Comparison of ENCODE assay signal across 14 mouse cellular contexts in genomic region chr9:91366999-91367811, GRCm38 (mm10). TPM values are rescaled to one million over a fixed set of nuclear protein-coding genes. Genes with fewer than 3 reads are reported as not detected.
DNase-seq lines count a peak whose midpoint lies in the region; ATAC-seq lines count a peak whose summit lies in the region.
"Had no signal": no experiment of that assay in that cellular context is flagged by ENCODE, and none has a peak within 500 bp of the region (broad histone marks: within the 10 kb centered on the region; RNA-seq: fewer than 3 reads in every experiment).

No protein-coding gene starts in this region.

- no peak overlapping the region for H3K27ac ChIP-seq in brown adipose tissue, adult 24 weeks (replicated peaks; ENCODE audit: low read depth, low read length)
- H3K27ac ChIP-seq in hindbrain, embryonic 10.5 days, result peak overlapping the region; percentile 94
- peak overlapping the region; percentile 86 for H3K27ac ChIP-seq in midbrain, embryonic 16.5 days (ENCODE audit: low read length)
- H3K27ac ChIP-seq: embryonic facial prominence, embryonic 15.5 days had no signal

- DNase-seq in cerebellum, postnatal 25 days, result peak; percentile 61 to 65
- peak; percentile 43 for DNase-seq in hindbrain, embryonic 10.5 days (ENCODE audit: low spot score)
- DNase-seq in frontal cortex, postnatal 14 days (ENCODE audit: low spot score in 2 of 2), result no peak
- DNase-seq in layer of hippocampus, postnatal 14 days (ENCODE audit: low spot score in 2 of 2), result no peak
- DNase-seq: adrenal gland, postnatal 25 days had no signal

- H3K4me1 ChIP-seq in brown adipose tissue, adult 24 weeks (ENCODE audit: control insufficient read depth, insufficient read depth, insufficient read length, low read length), result no peaks in the 10 kb centered on the region
- peaks cover 48% of the 10 kb centered on the region for H3K4me1 ChIP-seq in hindbrain, embryonic 10.5 days (replicated peaks)
- H3K4me1 ChIP-seq in midbrain, embryonic 16.5 days (ENCODE audit: control insufficient read depth, insufficient read depth, low read length), result no peaks in the 10 kb centered on the region

- H3K9ac ChIP-seq in midbrain, embryonic 16.5 days (ENCODE audit: low read depth, low read length), result peak overlapping the region; percentile 47
- H3K9ac ChIP-seq: embryonic facial prominence, embryonic 15.5 days had no signal

- peak overlapping the region; percentile 43 for H3K4me2 ChIP-seq in midbrain, embryonic 16.5 days (ENCODE audit: low read length)
- H3K4me2 ChIP-seq: embryonic facial prominence, embryonic 15.5 days had no signal

- H3K4me3 ChIP-seq in brown adipose tissue, adult 24 weeks (ENCODE audit: insufficient read depth, low read depth, low read length), result peak overlapping the region; percentile 47
- peak overlapping the region; percentile 69 for H3K4me3 ChIP-seq in hindbrain, embryonic 10.5 days
- H3K4me3 ChIP-seq in midbrain, embryonic 16.5 days (ENCODE audit: low read depth, low read length), result peak overlapping the region; percentile 55
- H3K4me3 ChIP-seq: embryonic facial prominence, embryonic 15.5 days had no signal

- H3K9me3 ChIP-seq in hindbrain, embryonic 10.5 days, result no peaks in the 10 kb centered on the region
- H3K9me3 ChIP-seq in midbrain, embryonic 16.5 days (replicated peaks; ENCODE audit: control insufficient read depth, low read length, poor library complexity, severe bottlenecking), result 0 out of 2 replicates have a peak, but pooled peaks cover 3% of the 10 kb centered on the region
- H3K9me3 ChIP-seq: embryonic facial prominence, embryonic 15.5 days had no signal

- H3K36me3 ChIP-seq in hindbrain, embryonic 10.5 days, result peaks cover 19% of the 10 kb centered on the region
- H3K36me3 ChIP-seq in midbrain, embryonic 16.5 days (ENCODE audit: control insufficient read depth, insufficient read depth, low read length), result no peaks in the 10 kb centered on the region
- H3K36me3 ChIP-seq: embryonic facial prominence, embryonic 15.5 days had no signal

- no peak for ATAC-seq in midbrain, embryonic 16.5 days
- no peak for ATAC-seq in CD4-positive, CD25-positive, alpha-beta regulatory T cell, adult 4 months
- ATAC-seq in activated CD4-positive, CD25-positive, alpha-beta regulatory T cell, adult 4 months, result no peak
- ATAC-seq: intestine, postnatal 0 days had no signal

- WGBS in hindbrain, embryonic 10.5 days, result under 1% methylated on average over 30 of the region's 30 CpGs
- 2% methylated on average over 30 of the region's 30 CpGs for WGBS in midbrain, embryonic 16.5 days

- peaks cover 100% of the 10 kb centered on the region for H3K27me3 ChIP-seq in hindbrain, embryonic 10.5 days (ENCODE audit: insufficient read depth, poor library complexity, severe bottlenecking)
- peaks cover 35% of the 10 kb centered on the region for H3K27me3 ChIP-seq in midbrain, embryonic 16.5 days (ENCODE audit: control insufficient read depth, insufficient read depth, low read depth, low read length)

RNA-seq across cellular contexts. Expression of gene Zic1, which starts 1.6 kb away (rescaled TPM):
- 3.2 and 4.1 TPM in 2 replicates for polyA plus RNA-seq in brown adipose tissue, adult 24 weeks (2012; ENCODE audit: insufficient read depth, insufficient read length, missing spikeins)
- polyA plus RNA-seq in hindbrain, embryonic 10.5 days (2016; fragmentation: Nextera tagmentation; extraction: Ambion mirVana), result 6.9 and 8.1 TPM in 2 replicates
- 9.1 and 20.6 TPM in 2 replicates for polyA plus RNA-seq in midbrain, embryonic 16.5 days (2015; fragmentation: Nextera tagmentation; extraction: Ambion mirVana)
- 10 to 100 TPM; 28.5 to 30.0 TPM for total RNA-seq in layer of hippocampus, postnatal 14 days (2021)
- polyA plus RNA-seq in CD4-positive, CD25-positive, alpha-beta regulatory T cell, adult 4 months (2017; shearing (Covaris generic)), result not detected
- polyA plus RNA-seq in activated CD4-positive, CD25-positive, alpha-beta regulatory T cell, adult 4 months (2017; shearing (Covaris generic)), result not detected
- total RNA-seq: adrenal gland, postnatal 25 days had no signal
- polyA plus RNA-seq: gonadal fat pad, adult 2 months; intestine, postnatal 0 days had no signal

RNA-seq across cellular contexts. Expression of gene Zic4, which starts 5.0 kb away (rescaled TPM):
- 0.79 and 1.8 TPM in 2 replicates for polyA plus RNA-seq in brown adipose tissue, adult 24 weeks (2012; ENCODE audit: insufficient read depth, insufficient read length, missing spikeins)
- 16.9 and 19.8 TPM in 2 replicates for polyA plus RNA-seq in hindbrain, embryonic 10.5 days (2016; fragmentation: Nextera tagmentation; extraction: Ambion mirVana)
- 55.8 and 154 TPM in 2 replicates for polyA plus RNA-seq in midbrain, embryonic 16.5 days (2015; fragmentation: Nextera tagmentation; extraction: Ambion mirVana)
- 1 to 10 TPM; 5.4 to 7.4 TPM for total RNA-seq in layer of hippocampus, postnatal 14 days (2021)
- under 1 TPM in 1 of 2 experiments, not detected in 1; 0.24 TPM for polyA plus RNA-seq in CD4-positive, CD25-positive, alpha-beta regulatory T cell, adult 4 months (2017; shearing (Covaris generic))
- polyA plus RNA-seq in activated CD4-positive, CD25-positive, alpha-beta regulatory T cell, adult 4 months (2017; shearing (Covaris generic)), result not detected
- total RNA-seq: adrenal gland, postnatal 25 days; ES-E14 had no signal
- polyA plus RNA-seq: gonadal fat pad, adult 2 months; intestine, postnatal 0 days; liver, embryonic 16.5 days had no signal

Comparison
In these comparisons a context has a peak if more than half of its experiments do, and no peak if none do; other contexts are left out.
1. DNase-seq: peak in cerebellum, postnatal 25 days (2 of 2) and hindbrain, embryonic 10.5 days (single experiment); none in frontal cortex, postnatal 14 days (0 of 2) and layer of hippocampus, postnatal 14 days (0 of 2).
2. Peak in every context shown above with its lines, with median percentiles within 50 percentile points of each other: H3K4me3 ChIP-seq.